Mouse (Mus musculus) spleen, adult 2 months (tissue): Measurements from ENCODE around the gene Vipas39.

Experiments used
- CTCF ChIP-seq: fragments of 200-500 bp; IDR thresholded peaks from 2 replicates; pipeline ENCODE4 v1.5.1; 2011; ENCODE audit warnings: mild to moderate bottlenecking, inconsistent platforms; ENCODE audit not compliant: insufficient read depth, insufficient read length, insufficient replicate concordance; ENCODE audit errors: extremely low read depth
- POLR2A ChIP-seq: fragments of 200-500 bp; IDR thresholded peaks from 2 replicates; pipeline ENCODE4 v1.6.1; 2011; ENCODE audit warnings: low read depth, low read length, inconsistent platforms

DNA sequence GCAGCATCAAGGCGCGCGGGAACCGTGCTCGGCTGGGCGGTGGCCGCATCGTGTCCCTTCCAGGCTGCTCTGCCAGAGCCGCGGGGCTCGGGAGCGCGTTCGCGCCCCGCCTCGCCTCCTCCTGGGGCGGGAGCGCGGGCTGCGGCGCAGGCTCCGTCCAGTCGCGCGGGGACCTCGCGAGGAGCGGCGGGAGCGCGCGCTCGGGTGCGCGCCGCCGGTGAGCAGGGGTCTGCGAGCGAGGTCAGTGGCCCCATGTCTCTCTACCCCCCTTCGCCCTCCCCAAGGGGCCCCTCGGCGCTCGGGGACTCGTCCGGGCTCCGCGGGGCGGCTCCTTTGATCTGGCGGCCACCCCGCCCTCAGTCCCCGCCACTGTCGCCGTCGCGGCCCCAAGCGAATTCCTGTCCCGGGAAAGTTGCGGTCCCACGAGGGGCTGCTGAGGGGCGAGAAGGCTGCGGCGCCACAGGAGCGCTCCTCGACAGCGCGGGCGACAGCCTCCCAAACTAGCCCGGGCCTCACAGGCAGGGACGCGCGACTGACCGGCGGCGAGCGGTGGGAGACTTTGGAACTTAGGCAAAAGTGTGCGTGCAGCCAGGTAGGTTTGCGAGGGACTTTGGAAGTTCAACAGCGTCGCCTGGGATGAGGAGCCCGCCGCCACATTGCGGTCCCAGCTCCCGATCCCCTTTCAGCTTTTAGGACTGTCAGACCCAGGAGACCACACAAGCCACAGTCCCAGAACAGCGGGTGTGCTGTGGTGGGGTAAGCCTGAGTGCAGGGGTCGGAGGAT is 33.8 kb upstream of the Vipas39 start, which contains the start of gene Ism2:
- TF ChIP-seq POLR2A (no peak), CTCF (no peak)
